Mouse (Mus musculus) ES-E14 (cell line): ENCODE measurements around the gene H1f0.

Experiments
- CHD2 ChIP-seq: IDR thresholded peaks from 2 replicates; pipeline ENCODE4 v1.6.1; 2014; ENCODE audit warnings: mild to moderate bottlenecking, low read depth, low read length, inconsistent platforms
- HCFC1 ChIP-seq: IDR thresholded peaks from 2 replicates; pipeline ENCODE4 v1.6.1; 2012; ENCODE audit warnings: low read length, inconsistent platforms, borderline replicate concordance; ENCODE audit not compliant: insufficient read depth
- MAFK ChIP-seq: IDR thresholded peaks from 2 replicates; pipeline ENCODE4 v1.6.1; 2014; ENCODE audit warnings: mild to moderate bottlenecking, low read depth, low read length, inconsistent platforms; ENCODE audit not compliant: insufficient read depth
- ZC3H11A ChIP-seq: IDR thresholded peaks from 2 replicates; pipeline ENCODE4 v1.6.1; 2012; ENCODE audit warnings: low read depth, mild to moderate bottlenecking, inconsistent platforms, low read length, borderline replicate concordance
- ZNF384 ChIP-seq: IDR thresholded peaks from 2 replicates; pipeline ENCODE4 v1.6.1; 2012; ENCODE audit warnings: low read depth, low read length, inconsistent platforms

DNA sequence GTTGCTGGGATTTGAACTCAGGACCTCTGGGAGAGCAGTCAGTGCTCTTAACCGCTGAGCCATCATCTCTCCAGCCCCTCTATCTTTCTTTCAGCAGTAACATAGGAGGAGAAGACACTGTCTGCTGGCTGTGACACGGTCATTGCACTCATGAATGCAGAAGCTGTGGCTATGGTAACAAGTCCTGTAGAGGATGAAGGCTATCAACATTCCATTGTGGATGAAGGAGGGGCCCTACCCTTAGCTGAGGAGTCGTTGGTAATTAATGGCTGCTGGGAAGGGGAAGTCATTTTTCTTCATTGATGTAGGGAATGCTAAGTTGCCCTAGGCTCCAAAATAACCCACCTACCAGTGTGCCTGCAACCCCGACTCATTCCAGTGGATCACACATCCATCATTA lies 10.1 kb upstream of the H1f0 start:
- TF ChIP-seq ZNF384 (no peak), CHD2 (no peak), ZC3H11A (no peak), MAFK (no peak), HCFC1 (no peak)
